Mouse (Mus musculus) kidney, adult 2 months (tissue): ENCODE data around the gene Npw. TPM values are rescaled to one million over a fixed set of nuclear protein-coding genes. Genes with fewer than 3 reads are reported as not detected.
A peak's percentile ranks its signal among the peaks of the same experiment; 100 is the strongest.
"Not testable (repeated sequence)": the region's sequence is repeated elsewhere in the genome, so short reads cannot be mapped to it uniquely, and the experiment has no call there.

Experiments
- DNase-seq: peaks from one replicate; pipeline ENCODE4 v3.0.0; 2021
- H3K27ac ChIP-seq: fragments of 200-500 bp; 2 replicates; pipeline ENCODE4 v1.5.1; 2012; ENCODE audit warnings: low read depth, low read length, control low read depth, inconsistent platforms; ENCODE audit not compliant: insufficient read depth
- H3K27me3 ChIP-seq: fragments of 200-500 bp; replicated peaks from 2 replicates; pipeline ENCODE4 v1.6.1; 2012; ENCODE audit warnings: mild to moderate bottlenecking, moderate library complexity, low read length, inconsistent platforms; ENCODE audit not compliant: control insufficient read depth, insufficient read depth
- H3K36me3 ChIP-seq: fragments of 200-500 bp; 2 replicates; pipeline ENCODE4 v1.6.1; 2012; ENCODE audit warnings: mild to moderate bottlenecking, moderate library complexity, low read length, inconsistent platforms; ENCODE audit not compliant: control insufficient read depth, insufficient read depth
- H3K4me1 ChIP-seq: fragments of 200-500 bp; 2 replicates; pipeline ENCODE4 v1.6.1; 2011; ENCODE audit warnings: low read length; ENCODE audit not compliant: control insufficient read depth, insufficient read depth
- H3K4me3 ChIP-seq: fragments of 200-500 bp; 2 replicates; pipeline ENCODE4 v1.5.1; 2011; ENCODE audit warnings: mild to moderate bottlenecking, low read depth, low read length, control low read depth; ENCODE audit not compliant: insufficient read depth
- CTCF ChIP-seq: fragments of 200-500 bp; conservative IDR thresholded peaks from 2 replicates; pipeline ENCODE4 v1.5.1; 2011; ENCODE audit warnings: low read depth, mild to moderate bottlenecking, control low read depth, low read length, moderate library complexity, mixed read lengths; ENCODE audit not compliant: insufficient read depth, insufficient read length
- POLR2A ChIP-seq: fragments of 200-500 bp; IDR thresholded peaks from one replicate; pipeline ENCODE4 v1.6.1; 2011; ENCODE audit warnings: low read depth, low read length, control low read depth
- WGBS: fragments of 180-500 bp; shearing (Covaris S2); methylation state at CpG from one replicate; pipeline ENCODE4 v1.1.7; 2018; 5-methylcytosine and 5-hydroxymethylcytosine counted together
- polyA plus RNA-seq: library from polyadenylated mRNA; depleted of rRNA; stranded (reverse); fragments of >200 nt; gene quantifications from 2 replicates; pipeline ENCODE4 v1.2.3, GENCODE M21; 2012

The Npw gene
- polyA plus RNA-seq, 1 experiment = not detected

DNA sequence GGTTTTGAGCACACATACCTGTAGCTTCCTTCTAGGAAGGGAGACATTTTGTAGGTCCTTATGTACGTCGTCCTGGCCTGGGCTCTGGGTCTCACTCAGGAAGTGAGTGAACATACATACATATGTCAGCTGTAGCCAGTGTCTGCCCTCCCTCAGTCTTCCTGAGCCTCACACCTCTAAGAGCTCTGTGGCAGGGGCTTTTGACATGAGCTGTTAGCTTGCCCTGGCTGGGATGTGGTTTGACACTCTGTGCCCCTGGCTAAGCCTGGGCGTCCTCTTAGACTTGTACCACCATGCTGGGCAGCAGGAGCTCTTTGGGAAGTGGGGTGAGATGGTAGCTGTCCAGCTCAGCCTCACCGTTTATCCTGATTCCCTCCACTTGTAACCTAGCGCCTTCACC, 13.1 kb upstream of the Npw start:
- no peak for TF ChIP-seq CTCF
- no peak for TF ChIP-seq POLR2A
- H3K36me3 ChIP-seq = no peaks in the 10 kb centered on the region
- H3K4me3 ChIP-seq = no peak overlapping the region
- no peak overlapping the region for H3K27ac ChIP-seq
- 54% methylated on average over 5 of the region's 5 CpGs for WGBS
- no peak for DNase-seq
- peaks cover 14% of the 10 kb centered on the region for H3K4me1 ChIP-seq
- no peaks in the 10 kb centered on the region for H3K27me3 ChIP-seq

DNA sequence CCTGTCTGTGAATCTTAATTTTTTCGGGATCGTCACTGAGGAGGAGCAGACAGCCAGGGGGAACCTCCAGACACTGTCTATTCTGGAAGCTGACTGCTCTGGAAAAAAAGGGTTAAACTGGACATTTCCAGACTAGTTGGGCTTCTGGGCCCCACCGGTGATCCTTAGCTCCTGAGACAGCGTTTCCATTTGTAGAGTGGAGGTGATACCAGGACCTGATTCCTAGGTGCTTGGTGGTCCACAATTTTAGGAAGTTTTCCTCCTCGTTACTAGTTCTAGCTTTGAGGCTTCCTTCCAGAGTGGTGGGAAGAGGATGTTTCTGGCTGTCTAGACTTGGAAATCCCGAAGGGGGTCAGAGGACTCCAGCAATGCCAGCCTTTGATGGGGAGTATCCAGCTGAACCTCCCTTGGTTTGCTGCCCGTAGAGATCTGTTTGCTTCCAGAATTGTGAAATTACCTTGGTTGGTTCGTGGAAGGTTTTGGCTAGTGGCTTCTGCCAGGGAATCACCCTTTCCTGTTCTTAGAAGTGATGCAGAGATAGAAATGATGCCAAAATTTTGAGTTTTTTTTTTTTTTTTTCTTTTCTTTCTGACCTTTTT, 12.1 kb upstream of the Npw start:
- Histone ChIP-seq H3K27me3 (no peaks in the 10 kb centered on the region), H3K4me1 (peaks cover 14% of the 10 kb centered on the region), H3K36me3 (no peaks in the 10 kb centered on the region), H3K4me3 (peak overlapping the region; percentile 95), H3K27ac (peak overlapping the region; percentile 48)
- DNase-seq = no peak
- 5% methylated on average over 8 of the region's 8 CpGs for WGBS
- no peak for TF ChIP-seq CTCF
- no peak for TF ChIP-seq POLR2A

DNA sequence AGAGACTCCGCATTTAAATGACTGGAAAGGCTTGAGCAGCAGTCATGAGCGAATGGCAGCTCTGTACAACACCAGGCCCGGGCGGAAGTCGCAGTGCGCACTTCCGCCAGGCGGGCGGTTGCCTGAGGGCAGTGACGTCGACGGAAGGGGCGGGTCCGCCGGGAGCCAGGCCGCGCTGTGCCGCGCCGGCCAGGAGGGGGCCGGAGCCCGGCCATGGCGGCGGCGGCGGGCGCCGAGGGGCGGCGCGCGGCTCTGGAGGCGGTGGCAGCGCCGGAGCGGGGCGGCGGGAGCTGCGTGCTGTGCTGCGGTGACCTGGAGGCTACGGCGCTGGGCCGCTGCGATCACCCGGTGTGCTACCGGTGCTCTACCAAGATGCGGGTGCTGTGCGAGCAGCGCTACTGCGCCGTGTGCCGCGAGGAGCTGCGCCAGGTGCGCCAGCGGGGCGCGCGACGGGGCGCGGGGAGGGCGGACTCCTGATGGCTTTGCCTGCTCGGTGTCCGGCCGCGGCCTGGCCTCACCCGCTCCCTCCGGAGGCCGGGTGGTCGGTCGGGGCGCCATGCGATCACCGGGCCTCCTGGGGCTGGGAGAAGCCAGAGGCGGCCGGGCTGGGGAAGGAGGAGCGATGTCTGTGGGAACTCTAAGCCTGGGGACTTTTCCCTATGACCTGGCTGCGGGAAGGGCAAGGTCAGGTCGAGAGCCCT, 11.4 kb upstream of the Npw start, which contains the start of gene Zfp598:
Gene Zfp598, plus strand, starts transcription at position 143 of the 701 bp plus-strand sequence.
- DNase-seq = peak; percentile 97
- Histone ChIP-seq H3K4me1 (peaks cover 14% of the 10 kb centered on the region), H3K27ac (peak within 1 kb of the TSS; percentile 48), H3K36me3 (no peaks in the 10 kb centered on the region), H3K27me3 (no peaks in the 10 kb centered on the region), H3K4me3 (peak within 1 kb of the TSS; percentile 95)
- under 1% methylated on average over 80 of the region's 80 CpGs for WGBS
- TF ChIP-seq CTCF = peak; percentile 19; the same call in 1 of the 2 replicates
- TF ChIP-seq POLR2A = peak; percentile 12

DNA sequence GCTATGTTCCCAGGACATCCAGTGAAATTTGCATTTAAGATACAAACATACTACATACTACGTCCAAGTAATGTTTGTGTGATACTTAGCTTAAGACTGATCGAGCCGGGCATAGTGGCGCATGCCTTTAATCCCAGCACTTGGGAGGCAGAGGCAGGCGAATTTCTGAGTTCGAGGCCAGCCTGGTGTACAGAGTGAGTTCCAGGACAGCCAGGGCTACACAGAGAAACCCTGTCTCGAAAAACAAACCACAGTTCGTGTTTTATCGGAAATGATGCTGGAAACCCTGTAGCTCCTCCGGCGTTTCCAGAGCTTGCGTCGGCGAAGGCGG, 10.9 kb upstream of the Npw start:
- Histone ChIP-seq H3K4me3 (peak overlapping the region; percentile 65), H3K4me1 (peaks cover 14% of the 10 kb centered on the region), H3K27ac (peak overlapping the region; percentile 32; the same call in 1 of the 2 replicates)
- WGBS = 9% methylated on average over 15 of the region's 15 CpGs
- H3K27me3 ChIP-seq, DNase-seq, H3K36me3 ChIP-seq: not testable (repeated sequence)

DNA sequence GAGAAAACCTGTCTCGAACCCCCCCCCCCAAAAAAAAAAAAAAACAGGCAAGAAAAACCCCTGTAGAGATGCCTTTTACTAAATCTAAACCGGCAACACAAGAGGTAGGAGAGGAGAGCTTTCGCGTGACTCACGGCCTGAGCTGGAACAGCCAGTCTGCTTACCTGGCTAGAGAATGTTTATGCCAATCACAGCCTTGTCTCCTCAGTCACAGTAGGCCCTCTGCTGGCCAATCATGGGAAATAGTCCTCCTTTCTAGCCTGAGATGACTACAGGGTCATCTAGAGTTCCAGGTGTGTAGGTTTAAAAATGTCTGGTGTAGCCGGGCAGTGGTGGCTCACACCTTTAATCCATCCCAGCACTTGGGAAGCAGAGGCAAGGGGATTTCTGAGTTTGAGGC, 9.2 kb upstream of the Npw start:
- Histone ChIP-seq H3K27ac (no peak overlapping the region), H3K4me3 (no peak overlapping the region), H3K27me3 (no peaks in the 10 kb centered on the region), H3K4me1 (peaks cover 14% of the 10 kb centered on the region), H3K36me3 (no peaks in the 10 kb centered on the region)
- peak; percentile 84 for DNase-seq
- 13% methylated on average over 6 of the region's 6 CpGs for WGBS
- TF ChIP-seq POLR2A = no peak
- TF ChIP-seq CTCF = peak; percentile 89

DNA sequence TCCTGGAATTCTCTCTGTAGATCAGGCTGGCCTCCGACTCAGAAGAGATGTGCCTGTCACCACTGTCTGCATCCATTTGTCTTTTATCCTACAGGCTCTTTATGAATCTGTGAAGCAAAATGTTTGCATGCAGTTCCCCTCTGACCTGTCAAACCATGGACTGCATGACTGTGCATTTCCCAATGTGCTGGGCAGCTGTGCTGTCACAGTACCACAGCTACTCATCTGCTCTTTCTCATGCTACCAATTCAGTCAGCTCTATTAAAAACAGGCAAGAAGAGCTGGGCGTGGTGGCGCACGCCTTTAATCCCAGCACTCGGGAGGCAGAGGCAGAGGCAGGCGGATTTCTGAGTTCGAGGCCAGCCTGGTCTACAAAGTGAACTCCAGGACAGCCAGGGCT, 8.8 kb upstream of the Npw start:
- not testable (repeated sequence) for H3K27me3 ChIP-seq, H3K27ac ChIP-seq, H3K36me3 ChIP-seq, DNase-seq, H3K4me3 ChIP-seq
- WGBS = 68% methylated on average over 7 of the region's 7 CpGs
- H3K4me1 ChIP-seq = peaks cover 12% of the 10 kb centered on the region

DNA sequence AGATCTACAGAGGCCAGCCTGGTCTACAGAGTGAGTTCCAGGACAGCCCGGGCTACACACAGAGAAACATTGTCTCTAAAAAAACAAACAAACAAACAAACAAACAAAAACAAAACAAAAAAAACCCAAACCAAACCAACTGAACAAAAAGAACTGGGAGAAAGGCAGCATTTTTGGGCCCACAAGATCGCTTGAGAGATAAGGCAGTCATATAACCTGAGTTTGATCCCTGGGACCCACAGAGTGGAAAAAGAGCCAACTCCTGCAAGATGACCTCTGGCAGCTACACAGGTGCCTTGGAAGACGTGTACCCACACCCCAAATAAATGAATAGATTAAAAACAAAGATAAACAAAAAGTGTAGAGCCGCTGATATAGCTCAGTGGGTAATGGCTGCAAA, 3.3 kb downstream of the Npw start:
- Histone ChIP-seq H3K27ac (no peak overlapping the region), H3K4me3 (no peak overlapping the region), H3K36me3 (no peaks in the 10 kb centered on the region), H3K4me1 (peaks cover 8% of the 10 kb centered on the region; the same call in 1 of the 2 replicates), H3K27me3 (no peaks in the 10 kb centered on the region)
- no peak for TF ChIP-seq POLR2A
- no peak for TF ChIP-seq CTCF
- no peak for DNase-seq
- 81% methylated on average over 4 of the region's 4 CpGs for WGBS
